Mouse (Mus musculus) T-cell, adult 2 months (primary cell): ENCODE results near the gene Gpr3.
A peak's percentile ranks its signal among the peaks of the same experiment; 100 is the strongest.

Source experiments
- DNase-seq: peaks from one replicate; pipeline ENCODE4 v3.0.0; 2022; ENCODE audit warnings: low spot score

The Gpr3 gene

DNA sequence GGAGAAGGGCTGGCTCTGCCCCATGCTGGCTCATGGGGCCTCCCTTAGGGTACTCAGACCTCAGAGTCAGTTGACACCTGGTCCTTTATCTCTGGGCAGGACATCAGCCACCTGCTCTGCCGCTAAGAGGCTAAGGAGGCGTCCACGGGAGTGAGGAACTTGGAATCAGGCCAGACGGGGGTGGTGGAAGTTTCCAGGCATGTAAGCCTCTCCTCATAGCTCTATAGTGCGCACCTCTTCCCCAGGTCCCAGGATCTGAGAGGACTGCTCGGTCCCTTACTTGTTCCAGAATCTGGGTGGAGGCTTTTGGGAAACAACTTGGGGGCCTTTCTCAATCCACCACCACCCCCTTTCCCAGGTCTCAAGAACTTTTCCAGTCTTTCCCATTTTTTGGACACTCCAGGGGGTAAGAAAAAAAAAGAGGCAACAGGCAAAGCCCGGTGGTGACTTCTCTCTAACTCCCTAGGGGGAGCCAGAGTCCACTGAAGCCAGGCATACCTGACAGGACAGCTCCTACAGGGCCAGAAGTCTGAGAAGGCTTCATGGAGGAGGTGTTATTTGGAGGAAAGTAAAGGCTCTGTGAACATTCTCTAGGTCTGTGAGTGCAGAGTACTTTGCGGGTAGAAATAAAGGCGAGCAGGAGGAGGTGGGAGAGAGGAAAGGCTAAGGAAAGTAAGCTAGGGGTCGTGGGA is 21.1 kb upstream of the Gpr3 start:
- DNase-seq, result no peak

DNA sequence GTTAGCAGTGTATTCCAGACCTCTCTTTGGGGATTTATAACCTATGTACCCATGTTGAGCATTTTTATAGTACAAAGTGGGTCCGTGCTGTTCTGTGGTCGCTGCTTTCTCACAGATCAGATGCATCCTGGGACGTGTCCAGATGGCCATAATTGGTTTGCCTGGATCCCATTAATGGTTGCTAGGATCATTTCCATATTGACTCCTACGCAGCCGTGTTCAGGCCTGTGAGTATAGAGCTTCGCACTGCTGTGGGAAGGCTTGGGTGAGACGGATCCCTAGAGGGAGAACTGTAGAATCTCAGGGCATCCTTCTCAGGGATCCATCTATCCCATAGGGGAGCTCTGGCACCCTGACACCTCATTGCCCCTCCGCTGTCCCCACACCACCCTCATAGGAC is 17.2 kb upstream of the Gpr3 start:
- no peak for DNase-seq

DNA sequence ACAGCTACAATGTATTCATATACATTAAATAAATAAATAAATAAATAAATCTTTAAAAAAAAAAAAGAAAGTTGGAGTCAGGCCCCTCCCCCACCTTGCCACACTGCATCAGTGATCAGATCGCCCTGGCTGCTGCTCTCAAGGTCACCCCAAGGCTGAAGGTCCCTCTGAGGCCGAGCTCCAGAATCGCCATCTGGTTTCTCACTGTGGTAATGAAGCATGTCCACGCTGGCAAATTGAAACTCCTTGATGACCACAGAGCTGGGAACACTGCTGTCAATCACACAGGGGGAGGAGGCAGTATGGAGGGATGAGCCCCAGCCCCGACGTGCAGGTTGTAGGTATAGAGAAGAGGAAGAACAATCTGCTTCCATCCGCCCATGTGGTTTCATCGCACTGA is 15.3 kb upstream of the Gpr3 start:
- no peak for DNase-seq

DNA sequence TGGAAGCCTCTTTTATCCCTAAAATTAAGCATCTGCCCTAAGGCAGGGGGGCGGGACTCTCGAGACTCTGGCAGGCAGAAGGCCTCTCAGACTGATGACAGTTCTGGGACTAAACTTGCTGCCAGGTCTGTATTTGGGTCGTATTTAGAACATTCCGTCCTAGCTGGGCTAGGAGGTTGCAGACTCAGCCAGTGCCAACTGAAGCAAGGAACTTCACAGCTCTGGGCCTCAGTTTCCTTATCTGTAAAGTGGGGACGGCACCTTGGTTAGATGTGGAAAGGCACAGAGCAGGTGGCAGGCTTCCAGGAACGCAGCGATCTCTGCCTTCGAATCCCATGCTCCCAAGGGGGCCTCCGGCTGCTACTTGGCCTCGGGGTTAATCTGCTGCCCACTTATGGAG is 13.7 kb upstream of the Gpr3 start:
- no peak for DNase-seq

DNA sequence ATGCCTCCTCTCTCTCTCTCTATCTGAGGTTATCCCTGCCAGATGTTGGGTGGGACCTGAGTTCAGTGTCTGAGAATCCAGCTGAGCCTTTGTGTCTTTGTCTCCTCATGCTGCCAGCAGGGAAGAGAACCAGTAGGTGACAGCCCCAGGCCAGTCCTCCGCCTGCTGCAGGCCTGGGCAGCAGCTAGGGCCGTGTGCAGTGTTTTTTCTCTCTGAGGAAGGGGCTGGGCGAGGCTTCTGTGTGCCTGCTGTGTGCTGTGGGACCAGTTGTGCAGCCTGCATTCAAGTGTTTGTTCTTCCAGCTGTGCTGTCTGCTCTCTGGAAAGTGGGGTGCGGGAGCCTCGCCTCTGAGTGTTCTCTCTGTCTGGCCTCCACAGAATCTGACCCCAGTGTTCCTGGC is 11.5 kb upstream of the Gpr3 start:
- DNase-seq, result no peak

DNA sequence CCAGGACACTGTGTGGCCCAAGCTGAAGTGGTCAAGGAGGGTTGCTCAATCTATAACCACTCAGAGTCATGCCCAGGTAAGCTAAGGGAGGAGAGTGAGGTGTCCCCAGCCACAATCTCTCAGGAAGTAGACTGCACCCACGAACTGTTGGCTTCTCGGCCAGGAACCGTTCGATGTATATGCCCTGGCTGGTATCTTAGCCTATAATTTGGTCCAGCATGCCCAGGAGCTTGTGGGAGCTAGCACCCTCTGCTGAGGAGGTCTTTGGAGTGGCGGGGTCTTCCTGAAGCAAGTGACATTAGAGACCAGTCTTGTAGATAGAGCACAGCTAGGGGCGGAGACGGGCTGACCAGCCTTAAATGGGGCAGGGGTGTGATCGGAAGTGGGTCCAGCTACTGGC is 9.4 kb upstream of the Gpr3 start:
- no peak for DNase-seq

DNA sequence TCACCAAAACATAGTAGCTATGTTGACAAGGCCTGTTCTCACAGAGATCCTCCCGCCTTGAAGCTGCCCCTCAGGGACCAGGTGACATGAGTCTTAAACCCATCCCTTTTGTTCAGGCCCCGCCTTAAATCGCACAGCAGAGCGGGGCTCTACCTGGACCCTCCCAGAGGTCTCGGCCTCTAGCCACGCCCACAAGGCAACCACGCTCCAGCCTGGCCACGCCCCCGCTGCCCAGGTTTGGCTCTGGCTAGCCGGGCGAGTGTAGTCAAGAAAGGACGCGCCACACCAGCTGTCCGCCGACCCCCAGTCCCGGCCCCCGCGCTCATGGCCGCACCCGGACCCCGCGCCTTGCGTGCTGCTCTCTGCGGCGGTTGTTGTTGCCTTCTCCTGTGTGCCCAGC is 8.3 kb upstream of the Gpr3 start:
- DNase-seq, result no peak

DNA sequence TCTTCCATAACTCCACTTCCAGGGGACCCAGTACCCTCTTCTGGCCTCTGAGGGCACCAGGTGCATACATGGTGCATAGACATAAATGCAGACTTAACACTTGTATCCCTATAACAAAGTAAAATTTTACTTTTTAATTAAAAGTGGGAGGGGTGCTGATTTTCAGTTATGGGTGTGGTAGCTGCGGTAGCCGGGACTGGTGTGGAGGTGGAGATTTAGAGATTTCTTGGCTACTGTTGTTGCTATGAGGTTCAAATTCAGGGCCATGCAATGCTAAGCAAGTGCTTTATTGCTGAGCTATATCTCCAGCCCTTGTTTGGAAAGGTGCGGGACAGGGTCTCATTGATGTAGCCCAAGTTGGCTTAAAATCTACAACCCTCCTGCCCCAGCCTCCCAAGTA is 6.4 kb upstream of the Gpr3 start:
- no peak for DNase-seq

DNA sequence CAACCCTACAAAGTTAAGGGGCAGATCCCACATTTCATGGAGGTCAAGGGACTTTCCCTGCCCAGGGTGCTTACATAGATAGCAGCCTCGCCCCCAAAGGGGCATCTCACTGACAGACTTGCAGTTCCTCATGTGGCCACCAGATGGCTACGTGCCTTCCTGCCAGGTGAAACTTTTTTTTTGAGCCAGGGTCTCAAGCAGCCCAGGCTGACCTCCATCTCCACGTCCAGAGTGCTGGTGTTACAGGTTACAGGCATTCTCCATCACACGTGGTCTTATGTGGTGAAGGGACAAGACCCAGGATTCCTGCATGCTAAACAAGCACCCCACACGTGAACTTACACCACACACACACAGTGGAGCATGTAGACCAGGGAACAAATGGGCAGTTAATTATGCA is 5.3 kb upstream of the Gpr3 start:
- DNase-seq, result peak; percentile 65

DNA sequence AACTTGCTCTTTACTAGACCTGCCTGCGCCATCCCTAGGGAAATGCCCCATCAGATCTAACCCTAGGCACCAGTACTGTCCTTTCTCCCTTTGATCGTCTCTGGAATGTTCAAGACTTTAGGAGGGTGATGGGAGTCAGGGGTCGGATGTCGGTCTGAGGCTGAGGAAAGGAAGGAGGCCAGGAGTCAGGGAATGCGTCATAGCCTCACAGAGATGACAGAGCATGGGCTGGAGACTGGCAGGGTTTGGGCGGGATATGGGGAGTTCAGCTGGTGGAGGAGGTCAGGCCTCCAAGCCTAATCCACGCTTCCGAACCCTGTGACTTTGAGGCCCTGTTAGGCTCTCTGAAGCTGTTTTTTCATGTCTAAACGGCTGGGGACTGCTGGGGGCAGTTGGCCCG is 1.3 kb upstream of the Gpr3 start:
- DNase-seq, result no peak

DNA sequence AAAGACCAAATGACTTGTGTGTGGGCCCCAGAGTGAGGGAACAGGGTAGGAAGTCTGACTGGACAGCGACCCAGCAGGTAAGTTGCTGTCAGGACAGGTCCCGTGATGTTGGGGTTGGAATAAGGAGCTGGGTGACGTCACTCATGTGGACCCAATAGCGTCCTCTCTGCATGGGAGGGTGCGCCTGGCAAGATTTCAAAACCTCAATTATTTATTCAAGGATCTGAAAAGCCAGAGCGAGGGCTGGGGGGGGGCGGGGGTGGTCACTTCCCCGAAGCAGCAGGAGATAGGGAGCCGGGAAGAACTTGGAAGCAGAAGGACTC is 893 bp upstream of the Gpr3 start:
- no peak for DNase-seq

DNA sequence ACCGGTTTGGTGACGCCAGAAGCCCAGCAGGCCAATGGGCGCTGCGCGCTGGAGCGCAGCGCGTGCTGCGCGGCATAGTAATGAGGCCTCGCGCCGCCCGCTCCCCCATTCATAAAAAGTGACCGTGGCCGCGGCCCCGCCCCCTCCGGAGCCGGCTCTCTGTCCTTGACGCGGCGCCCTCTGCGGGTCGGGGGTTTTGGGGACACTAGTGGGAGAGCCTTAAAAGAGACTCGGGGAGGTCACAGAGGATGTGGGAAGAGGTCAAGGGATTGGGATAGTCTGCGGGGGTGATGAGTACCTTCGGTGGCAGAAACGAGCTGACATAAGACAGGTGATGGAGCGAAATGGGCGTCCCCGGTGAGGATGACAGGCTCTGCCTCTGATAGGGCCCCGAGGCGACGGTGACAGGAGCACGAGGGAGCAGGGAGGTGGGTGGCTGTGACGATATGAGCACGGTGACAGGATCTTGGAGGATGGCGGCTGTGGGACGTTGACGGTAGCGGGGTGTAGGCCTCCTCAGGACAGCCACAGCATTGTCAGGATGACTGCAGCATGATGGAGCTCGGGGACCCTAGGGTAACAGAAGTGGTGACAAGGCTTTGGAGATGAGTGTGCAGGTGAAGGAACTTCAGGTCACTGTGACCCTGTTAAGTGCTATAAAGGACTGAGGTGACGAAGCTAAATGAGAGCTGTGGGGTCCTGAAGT is 379 bp upstream of the Gpr3 start:
- DNase-seq, result peak; percentile 81

DNA sequence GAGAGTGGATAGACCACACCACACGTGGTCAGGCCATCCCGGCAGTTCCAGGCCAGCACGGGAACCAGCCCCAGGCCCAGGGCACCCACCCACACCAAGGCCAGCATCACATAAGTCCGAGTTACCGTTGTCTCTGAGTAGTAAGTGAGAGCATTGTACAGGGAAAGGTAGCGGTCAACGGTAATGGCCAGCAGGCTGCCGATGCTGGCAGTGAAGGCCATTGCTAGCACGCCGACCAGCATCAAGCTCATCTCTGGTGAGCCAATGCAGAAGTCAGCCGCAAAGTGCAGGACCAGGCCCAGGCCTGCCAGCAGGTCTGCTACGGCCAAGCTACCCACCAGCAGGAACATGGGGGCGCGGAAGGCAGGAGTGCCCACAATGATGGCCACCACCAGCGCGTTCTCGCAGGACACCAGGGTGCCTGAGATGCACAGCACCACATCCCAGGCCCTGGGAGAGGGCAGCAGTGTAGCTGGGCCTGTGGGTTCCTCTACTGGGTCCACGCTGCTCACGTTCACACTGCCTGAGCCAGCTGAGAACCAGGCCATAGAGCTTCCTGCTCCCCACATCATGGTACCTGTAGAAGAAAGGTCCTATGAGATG is 1.4 kb downstream of the Gpr3 start:
- no peak for DNase-seq

DNA sequence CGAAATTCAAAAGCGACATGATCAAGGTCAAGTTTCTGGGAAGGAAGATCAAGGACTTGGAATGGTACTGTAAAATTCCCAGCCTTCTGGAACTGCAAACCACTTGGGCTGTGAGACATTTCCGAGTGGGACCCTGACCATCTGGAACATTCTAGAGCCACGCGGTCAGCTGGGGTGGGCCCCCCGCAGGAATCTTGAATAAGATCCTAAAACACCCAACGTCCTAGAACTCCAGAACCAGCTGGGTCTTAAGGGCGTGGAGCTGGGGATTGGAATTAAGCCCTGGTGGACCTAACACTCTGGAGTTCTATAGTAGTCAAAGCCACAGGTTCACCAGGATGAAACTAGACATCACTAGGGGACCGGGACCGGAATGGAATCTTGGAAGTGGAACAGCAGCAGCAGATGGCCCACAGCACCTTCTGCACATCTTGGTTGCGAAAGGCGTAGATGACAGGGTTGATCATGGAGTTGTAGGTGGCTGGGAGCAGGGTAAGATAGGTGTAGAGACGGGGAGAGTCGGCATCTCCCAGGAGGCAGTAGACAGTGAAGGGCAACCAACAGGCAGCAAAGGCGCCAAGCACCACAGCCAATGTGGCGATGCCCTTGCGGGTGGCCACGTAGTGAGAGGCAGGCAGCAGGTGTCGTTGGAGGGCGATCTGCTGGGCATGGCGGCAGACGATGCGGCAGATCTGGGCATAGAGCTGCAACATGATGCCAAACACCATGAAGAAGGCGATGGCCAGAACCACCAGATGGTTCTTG is 2.1 kb downstream of the Gpr3 start:
- no peak for DNase-seq

DNA sequence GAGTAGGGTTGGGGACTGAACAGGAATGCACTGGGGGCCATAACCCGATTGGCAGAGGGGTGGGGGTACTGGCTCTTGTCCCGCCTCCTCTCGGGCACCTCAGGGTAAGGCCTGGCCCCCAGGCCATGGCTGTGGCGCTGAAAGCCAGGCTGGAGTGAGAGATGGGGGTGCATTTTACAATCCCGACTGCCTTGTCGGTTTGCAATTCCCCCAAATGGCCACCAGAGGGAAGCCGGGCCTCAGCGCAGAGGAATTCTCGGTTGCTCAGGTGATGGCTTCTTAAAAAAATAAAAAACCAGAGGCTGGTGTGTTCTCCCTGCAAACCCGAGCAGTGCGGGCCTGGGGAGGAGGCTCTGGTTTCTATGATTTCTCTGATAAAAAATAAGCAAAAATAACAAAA is 3.0 kb downstream of the Gpr3 start:
- DNase-seq, result peak; percentile 62

DNA sequence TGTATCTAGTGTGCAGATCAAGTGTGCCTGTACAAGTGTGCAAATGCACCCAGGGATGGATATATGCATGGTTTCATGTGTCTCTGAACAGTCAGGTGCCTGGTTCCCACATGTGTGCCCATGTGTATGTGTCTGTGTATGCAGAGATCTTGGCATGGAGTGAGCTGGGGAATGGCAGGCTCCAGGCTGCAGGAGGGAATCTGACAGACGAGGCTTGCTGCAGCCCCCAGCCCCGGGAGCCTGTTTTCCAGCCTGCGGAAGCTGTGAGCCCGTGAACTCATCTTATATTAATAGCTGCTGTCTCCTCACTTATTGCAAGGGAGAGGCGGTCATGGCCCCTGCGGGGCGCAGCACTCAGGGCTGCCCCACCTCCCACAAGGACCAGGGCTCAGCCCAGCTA is 8.0 kb downstream of the Gpr3 start:
- DNase-seq, result no peak

DNA sequence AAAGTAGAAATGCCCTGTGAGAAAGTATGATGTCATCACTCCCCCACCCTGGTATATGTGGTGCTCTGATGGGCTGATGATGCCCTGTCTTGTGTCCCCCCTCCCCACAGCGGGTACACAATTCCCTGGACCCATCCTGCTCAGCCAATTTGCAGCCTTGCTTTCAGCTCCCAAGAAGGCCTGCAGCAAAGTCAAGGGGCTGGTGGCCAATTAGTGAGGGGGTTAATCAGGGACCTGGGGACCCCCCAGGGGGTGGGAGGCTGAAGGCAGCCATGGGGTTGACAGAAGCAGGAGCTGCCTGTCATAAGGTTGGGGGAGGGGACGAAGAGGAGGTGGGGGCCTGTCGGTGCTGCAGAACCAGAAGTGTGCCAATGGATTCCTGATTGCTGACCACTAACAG is 8.7 kb downstream of the Gpr3 start:
- DNase-seq, result no peak

DNA sequence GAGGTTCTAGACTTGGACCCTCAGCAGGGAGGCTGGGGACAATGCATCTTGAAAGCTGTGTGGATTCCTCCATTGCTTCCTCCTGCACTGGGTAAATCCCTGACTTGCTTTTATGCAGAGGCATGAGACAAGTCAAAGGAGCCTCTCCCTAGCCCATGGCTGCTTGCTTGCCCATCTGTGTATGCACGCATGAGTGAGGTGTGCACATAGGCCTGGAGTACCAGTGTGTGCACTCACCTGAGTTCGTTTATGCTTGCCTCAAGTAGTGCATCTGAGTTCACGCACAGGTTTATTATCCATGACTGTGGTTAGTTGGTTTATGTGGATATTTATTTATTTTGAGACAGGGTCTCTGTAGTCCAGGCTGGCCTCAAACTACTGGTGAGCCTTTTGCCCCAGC is 10.1 kb downstream of the Gpr3 start:
- no peak for DNase-seq

DNA sequence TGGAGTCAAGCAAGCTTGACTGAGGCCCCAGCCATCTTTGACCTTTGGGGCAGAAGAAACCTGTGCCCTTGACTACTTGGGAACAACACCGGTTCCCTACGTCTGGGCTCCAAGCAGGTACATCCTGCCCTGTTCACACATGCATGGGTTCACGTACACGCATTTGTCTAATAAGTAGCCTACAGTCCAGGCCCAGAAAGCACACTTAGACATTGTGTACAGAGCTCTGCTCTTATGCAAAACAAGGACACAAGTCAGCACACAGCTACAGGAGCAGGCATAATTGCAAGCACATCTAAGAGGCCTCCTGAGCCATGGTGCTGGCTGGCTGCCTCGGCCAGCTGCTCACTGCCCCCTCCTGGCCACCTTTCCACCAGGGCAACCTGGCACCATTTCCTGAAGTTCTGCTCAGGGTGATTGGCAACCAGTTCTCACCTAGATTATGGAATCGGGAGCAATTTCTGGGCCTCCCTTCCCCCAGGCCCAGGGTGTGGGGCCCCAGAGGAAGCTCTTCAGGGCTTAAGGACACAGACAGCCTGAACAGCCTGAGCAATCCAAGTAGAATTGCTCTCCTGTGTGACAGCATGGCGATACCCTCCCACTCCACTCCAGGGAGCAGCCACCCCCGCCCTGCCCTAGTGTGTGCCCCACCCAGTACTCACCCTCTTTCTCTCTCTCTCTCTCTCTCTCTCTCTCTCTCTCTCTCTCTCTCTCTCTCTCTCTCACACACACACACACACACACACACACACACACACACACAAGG is 11.1 kb downstream of the Gpr3 start:
- DNase-seq, result peak; percentile 64

DNA sequence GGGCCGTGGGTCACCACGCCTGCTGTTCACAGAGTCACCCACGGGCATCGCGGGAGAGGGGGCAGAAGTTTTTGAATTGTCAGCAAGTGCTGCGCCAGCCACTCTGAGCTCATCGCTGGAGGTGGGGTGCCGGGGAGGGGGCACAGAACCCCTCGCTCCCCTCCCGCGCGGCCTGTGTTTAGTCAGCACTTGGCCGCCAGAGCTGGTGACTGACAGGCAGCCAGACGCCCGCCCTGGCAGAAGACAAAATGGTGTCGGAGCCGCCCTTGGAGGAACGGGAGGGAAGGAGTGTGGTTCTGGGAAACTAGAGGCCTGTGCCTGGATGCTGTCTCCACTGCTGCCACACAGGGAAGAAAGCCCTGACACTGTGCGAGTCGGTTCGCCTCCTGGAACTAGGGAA is 12.0 kb downstream of the Gpr3 start:
- no peak for DNase-seq

DNA sequence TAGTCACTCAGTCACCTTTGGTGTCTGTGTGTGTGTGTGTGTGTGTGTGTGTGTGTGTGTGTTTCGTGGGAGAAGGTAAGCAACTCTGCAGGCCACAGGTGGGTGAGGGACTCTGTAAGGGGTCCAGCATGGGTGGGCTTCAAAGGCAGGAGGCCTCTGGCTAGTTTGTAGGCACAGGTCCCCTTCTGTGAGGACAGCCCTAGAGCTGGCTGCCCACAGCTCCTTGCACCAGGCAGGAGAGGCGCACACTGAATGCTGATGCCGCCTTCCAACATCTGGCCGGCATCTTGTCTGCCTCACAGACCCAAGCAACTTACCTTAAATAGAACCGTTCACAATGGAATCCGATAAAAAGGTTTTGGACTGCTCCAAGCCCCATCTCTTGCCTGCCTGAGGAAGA is 12.6 kb downstream of the Gpr3 start:
- no peak for DNase-seq
